Mouse (Mus musculus) naive thymus-derived CD4-positive, alpha-beta T cell, adult 5 months (primary cell): Measurements from ENCODE around the gene Pard6a. TPM values are rescaled to one million over a fixed set of nuclear protein-coding genes. Genes with fewer than 3 reads are reported as not detected.

Experiments
- polyA plus RNA-seq: library from polyadenylated mRNA; unstranded; fragments of 100-300 nt; shearing (Covaris generic); gene quantifications from one replicate; pipeline ENCODE4 v1.2.1, GENCODE M21; 2017

The Pard6a gene
- polyA plus RNA-seq = 16.1 TPM

GRCm38 (mm10) chr8:105700966-105701824 lies at the start of gene Pard6a, which contains the start of gene Acd:
Gene Pard6a (plus strand): TSS chr8:105701148.
Gene Acd (minus strand): TSS chr8:105701102.

DNA sequence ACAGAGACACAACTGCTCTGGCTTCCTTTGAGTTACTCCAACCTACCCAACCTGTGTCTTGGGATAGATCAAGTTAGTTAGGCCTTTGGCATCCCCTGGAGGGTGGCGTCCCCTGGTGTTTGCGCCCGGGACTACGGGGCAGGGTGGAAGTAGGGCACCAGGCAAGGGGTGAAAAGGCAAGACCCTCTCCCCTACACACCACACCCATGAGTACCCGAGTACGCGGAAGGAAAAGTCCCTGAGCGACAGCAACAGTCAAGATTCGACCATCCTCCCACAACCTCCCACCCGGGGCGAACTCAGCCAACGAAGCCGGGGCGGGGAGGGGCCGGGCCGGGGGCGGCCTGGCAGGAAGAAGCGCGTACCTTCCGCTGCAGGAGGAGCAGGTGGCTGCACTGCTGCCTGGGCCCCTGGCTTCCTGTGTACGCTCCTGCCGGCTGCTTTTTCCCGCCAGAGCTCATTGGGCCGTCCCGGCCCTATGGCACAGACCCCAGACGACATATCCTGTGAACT lies 15.1 kb upstream of the Pard6a start, which contains the start of gene Carmil2:
Carmil2 (plus strand) TSS at position 479 of the 513 bp plus-strand sequence.

GRCm38 (mm10) chr8:105707498-105708403 lies 6.8 kb downstream of the Pard6a start, which contains the start of the genes 4933405L10Rik and Enkd1:
Gene 4933405L10Rik (plus strand): TSS chr8:105707655.
Gene Enkd1 (minus strand): TSS chr8:105708210.

Other genes starting within 250 kb of the Pard6a start
- not detected for gene Tppp3, start 229.6 kb upstream of the Pard6a start, polyA plus RNA-seq
- gene Zdhhc1, start 204.2 kb upstream of the Pard6a start, polyA plus RNA-seq = 4.9 TPM
- gene Hsd11b2, start 182.4 kb upstream of the Pard6a start, polyA plus RNA-seq = 0.19 TPM
- 92.5 TPM for gene Atp6v0d1, start 135.1 kb upstream of the Pard6a start, polyA plus RNA-seq
- 20.5 TPM for gene Ripor1, start 95.9 kb upstream of the Pard6a start, polyA plus RNA-seq
- gene Ctcf, start 64.6 kb upstream of the Pard6a start, polyA plus RNA-seq = 194 TPM
- gene Agrp, start 63.8 kb upstream of the Pard6a start, polyA plus RNA-seq = not detected
- 129 TPM for gene Carmil2, start 14.9 kb upstream of the Pard6a start, polyA plus RNA-seq
- gene Acd, start within 50 bp of the Pard6a start, polyA plus RNA-seq = 78.6 TPM
- 0.42 TPM for gene 4933405L10Rik, start 6.5 kb downstream of the Pard6a start, polyA plus RNA-seq
- 1.1 TPM for gene Enkd1, start 7.1 kb downstream of the Pard6a start, polyA plus RNA-seq
- 9.0 TPM for gene Gfod2, start 57.5 kb downstream of the Pard6a start, polyA plus RNA-seq
- 121 TPM for gene Ranbp10, start 126.2 kb downstream of the Pard6a start, polyA plus RNA-seq
- not detected for gene Tsnaxip1, start 126.6 kb downstream of the Pard6a start, polyA plus RNA-seq
- gene Cenpt, start 152.1 kb downstream of the Pard6a start, polyA plus RNA-seq = 26.4 TPM
- gene Thap11, start 154.0 kb downstream of the Pard6a start, polyA plus RNA-seq = 30.5 TPM
- 21.1 TPM for gene Nutf2, start 159.4 kb downstream of the Pard6a start, polyA plus RNA-seq
- gene Edc4, start 179.7 kb downstream of the Pard6a start, polyA plus RNA-seq = 101 TPM
- 1.8 TPM for gene Nrn1l, start 192.4 kb downstream of the Pard6a start, polyA plus RNA-seq
- 17.7 TPM for gene Pskh1, start 199.3 kb downstream of the Pard6a start, polyA plus RNA-seq
- gene Ctrl, start 232.7 kb downstream of the Pard6a start, polyA plus RNA-seq = 1.4 TPM
- gene Psmb10, start 237.3 kb downstream of the Pard6a start, polyA plus RNA-seq = 159 TPM
- gene Lcat, start 242.2 kb downstream of the Pard6a start, polyA plus RNA-seq = not detected